Mouse (Mus musculus) heart, embryonic 10.5 days (tissue): Measurements from ENCODE around the gene Elf5. TPM values are rescaled to one million over a fixed set of nuclear protein-coding genes. Genes with fewer than 3 reads are reported as not detected.

Experiments
- DNase-seq: peaks from one replicate; pipeline ENCODE4 v3.0.0-alpha.2; 2017; ENCODE audit warnings: low spot score
- H3K27ac ChIP-seq: fragments of 300-500 bp; sonication (generic); 2 replicates; pipeline ENCODE4 v1.5.1; 2016; ENCODE audit warnings: mild to moderate bottlenecking
- H3K27me3 ChIP-seq: fragments of 300-500 bp; sonication (generic); 2 replicates; pipeline ENCODE4 v1.6.1; 2016; ENCODE audit warnings: mild to moderate bottlenecking; ENCODE audit not compliant: poor library complexity, insufficient read depth, severe bottlenecking
- H3K36me3 ChIP-seq: fragments of 300-500 bp; sonication (generic); 2 replicates; pipeline ENCODE4 v1.6.1; 2016; ENCODE audit warnings: mild to moderate bottlenecking, moderate library complexity
- H3K4me1 ChIP-seq: fragments of 300-500 bp; sonication (generic); 2 replicates; pipeline ENCODE4 v1.6.1; 2016; ENCODE audit warnings: mild to moderate bottlenecking
- H3K4me3 ChIP-seq: fragments of 300-500 bp; sonication (generic); 2 replicates; pipeline ENCODE4 v1.5.1; 2016; ENCODE audit warnings: mild to moderate bottlenecking, moderate library complexity
- H3K9me3 ChIP-seq: fragments of 300-500 bp; sonication (generic); 2 replicates; pipeline ENCODE4 v1.6.1; 2016; ENCODE audit warnings: mild to moderate bottlenecking, moderate library complexity
- WGBS: fragments of 180-500 bp; shearing (Covaris S2); methylation state at CpG from one replicate; pipeline ENCODE4 v1.1.7; 2016; 5-methylcytosine and 5-hydroxymethylcytosine counted together
- polyA plus RNA-seq: library from polyadenylated mRNA; unstranded; fragments of >200 nt; fragmentation: Nextera tagmentation; extraction: Ambion mirVana; gene quantifications from 2 replicates; pipeline ENCODE4 v1.2.1, GENCODE M21; 2016

The Elf5 gene
- polyA plus RNA-seq, 1 experiment from 2014 or later: not detected

DNA sequence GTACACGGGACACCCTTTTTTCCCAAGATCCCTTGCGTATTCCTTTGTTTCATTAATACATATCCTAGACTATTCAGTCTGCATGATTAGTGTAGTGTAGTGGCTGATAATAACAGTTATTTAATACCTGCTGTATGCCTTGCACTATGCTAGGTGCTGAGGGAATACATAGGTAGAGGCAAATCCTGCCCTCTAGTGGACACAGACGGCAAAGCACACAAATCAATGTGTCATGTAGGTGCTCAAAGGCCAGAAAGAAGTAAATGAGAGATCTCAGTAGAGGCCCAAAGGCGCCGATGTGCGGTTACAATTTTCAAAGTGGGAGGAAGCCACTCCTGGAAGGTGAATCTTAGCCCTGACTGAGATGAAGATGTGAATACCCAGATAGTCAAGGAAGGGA lies 34.3 kb downstream of the Elf5 start:
- H3K4me3 ChIP-seq: no peak overlapping the region
- WGBS: 55% methylated on average over 6 of the region's 6 CpGs
- no peak for DNase-seq

DNA sequence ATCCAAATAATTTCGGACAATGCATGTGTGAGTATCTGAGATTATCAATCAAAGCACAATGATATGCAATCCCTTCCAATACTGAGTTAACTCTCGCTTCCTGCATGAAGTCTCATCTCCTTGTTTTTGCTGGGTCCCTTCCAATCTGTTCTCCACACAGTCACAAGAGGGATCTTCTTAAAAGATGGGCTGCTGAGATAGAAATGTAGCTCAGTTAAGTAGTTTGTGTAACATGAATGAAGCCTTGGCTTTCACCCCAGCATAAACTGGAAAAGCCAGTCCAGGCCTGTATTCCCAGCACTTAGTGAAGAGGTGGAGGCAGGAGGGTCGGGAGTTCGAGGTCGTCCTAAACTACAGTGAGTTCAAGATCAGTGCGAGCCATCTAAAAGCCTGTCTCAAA lies 34.8 kb downstream of the Elf5 start:
- Histone ChIP-seq H3K4me1 (peaks cover 20% of the 10 kb centered on the region), H3K27ac (no peak overlapping the region), H3K4me3 (no peak overlapping the region), H3K36me3 (no peaks in the 10 kb centered on the region), H3K9me3 (no peaks in the 10 kb centered on the region), H3K27me3 (peaks cover 10% of the 10 kb centered on the region; the same call in 1 of the 2 replicates)
- 82% methylated on average over 6 of the region's 6 CpGs for WGBS
- no peak for DNase-seq

More for the DNA sequence above, 34.3 kb downstream of the Elf5 start:
- H3K9me3 ChIP-seq: no peaks in the 10 kb centered on the region
- H3K27me3 ChIP-seq: peaks cover 10% of the 10 kb centered on the region; the same call in 1 of the 2 replicates
- peaks cover 20% of the 10 kb centered on the region for H3K4me1 ChIP-seq
- H3K36me3 ChIP-seq: no peaks in the 10 kb centered on the region
- H3K27ac ChIP-seq: no peak overlapping the region

DNA sequence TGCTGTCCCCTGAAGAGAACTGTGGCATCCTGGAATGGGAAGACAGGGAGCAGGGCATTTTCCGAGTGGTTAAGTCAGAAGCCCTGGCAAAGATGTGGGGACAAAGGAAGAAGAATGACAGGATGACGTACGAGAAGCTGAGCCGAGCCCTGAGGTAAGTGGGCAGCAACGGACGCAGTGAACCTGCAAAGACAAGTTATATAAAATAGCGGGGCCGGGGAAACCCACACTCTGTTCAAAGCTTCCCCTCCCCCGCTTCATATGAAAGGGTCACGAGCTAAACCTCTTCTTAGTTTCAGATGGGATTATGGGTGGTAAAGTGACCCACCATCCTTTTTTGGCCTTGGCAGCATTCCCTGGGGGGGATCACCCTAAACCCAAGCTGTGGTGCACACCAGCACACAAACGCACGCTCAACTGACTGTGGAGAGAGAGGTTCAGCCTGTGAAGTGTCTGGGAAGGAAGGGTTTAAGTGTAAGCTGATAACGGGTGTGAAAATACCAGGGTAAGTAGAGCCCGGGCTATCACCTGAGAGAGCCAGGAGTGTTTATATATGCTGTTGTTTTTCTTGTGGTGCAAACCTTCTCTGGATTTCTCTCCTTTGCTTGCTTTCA lies 37.6 kb downstream of the Elf5 start:
- H3K4me1 ChIP-seq: peaks cover 20% of the 10 kb centered on the region
- 44% methylated on average over 14 of the region's 14 CpGs for WGBS
- H3K4me3 ChIP-seq: no peak overlapping the region
- H3K27me3 ChIP-seq: peaks cover 10% of the 10 kb centered on the region; the same call in 1 of the 2 replicates
- no peak overlapping the region for H3K27ac ChIP-seq
- DNase-seq: no peak
- H3K36me3 ChIP-seq: peaks cover 18% of the 10 kb centered on the region; the same call in 1 of the 2 replicates
- H3K9me3 ChIP-seq: no peaks in the 10 kb centered on the region

DNA sequence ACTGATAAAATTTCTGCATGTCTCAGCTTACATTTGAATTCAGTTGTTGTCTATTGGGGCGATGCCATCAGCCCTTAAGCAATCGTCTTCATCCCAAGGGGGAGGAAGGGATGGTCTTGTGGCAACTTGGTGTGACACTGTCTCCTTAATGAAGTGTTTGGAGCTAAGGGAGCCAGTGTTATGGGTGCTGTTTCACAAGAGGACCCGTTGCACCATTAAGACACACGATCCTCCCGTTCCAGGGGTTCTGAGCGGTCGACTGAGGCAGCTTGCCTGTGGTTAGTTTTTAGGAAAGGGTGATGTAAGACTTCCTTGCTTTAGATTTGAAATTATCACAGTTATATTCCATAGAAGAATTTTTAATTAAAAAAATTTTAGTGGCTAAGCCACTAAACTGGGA lies 38.3 kb downstream of the Elf5 start:
- Histone ChIP-seq H3K27ac (no peak overlapping the region), H3K4me1 (peaks cover 16% of the 10 kb centered on the region), H3K27me3 (peaks cover 10% of the 10 kb centered on the region; the same call in 1 of the 2 replicates), H3K9me3 (no peaks in the 10 kb centered on the region), H3K36me3 (peaks cover 26% of the 10 kb centered on the region), H3K4me3 (no peak overlapping the region)
- WGBS: 80% methylated on average over 7 of the region's 7 CpGs
- no peak for DNase-seq

DNA sequence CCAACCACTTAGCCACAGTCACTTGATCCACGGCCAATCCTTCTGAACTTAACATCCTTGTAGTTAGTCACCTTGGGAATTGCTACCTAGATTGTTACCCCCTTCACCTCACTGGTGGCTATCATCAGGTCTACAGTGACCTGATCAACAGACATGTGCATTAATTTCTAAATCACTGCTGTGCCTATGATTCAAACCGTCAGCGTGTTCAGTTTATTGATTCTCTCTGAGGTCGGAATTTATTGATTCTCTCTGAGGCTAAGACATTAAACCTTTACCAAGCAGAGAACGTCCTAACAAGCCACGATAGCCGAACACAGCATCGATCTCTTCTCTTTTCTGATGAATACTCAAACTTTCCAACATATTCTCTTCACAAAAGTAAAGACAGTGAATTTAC lies 38.8 kb downstream of the Elf5 start:
- Histone ChIP-seq H3K4me3 (no peak overlapping the region), H3K27me3 (peaks cover 10% of the 10 kb centered on the region; the same call in 1 of the 2 replicates), H3K4me1 (peaks cover 14% of the 10 kb centered on the region), H3K36me3 (peaks cover 30% of the 10 kb centered on the region), H3K9me3 (no peaks in the 10 kb centered on the region), H3K27ac (no peak overlapping the region)
- WGBS: 89% methylated on average over 8 of the region's 8 CpGs
- no peak for DNase-seq

DNA sequence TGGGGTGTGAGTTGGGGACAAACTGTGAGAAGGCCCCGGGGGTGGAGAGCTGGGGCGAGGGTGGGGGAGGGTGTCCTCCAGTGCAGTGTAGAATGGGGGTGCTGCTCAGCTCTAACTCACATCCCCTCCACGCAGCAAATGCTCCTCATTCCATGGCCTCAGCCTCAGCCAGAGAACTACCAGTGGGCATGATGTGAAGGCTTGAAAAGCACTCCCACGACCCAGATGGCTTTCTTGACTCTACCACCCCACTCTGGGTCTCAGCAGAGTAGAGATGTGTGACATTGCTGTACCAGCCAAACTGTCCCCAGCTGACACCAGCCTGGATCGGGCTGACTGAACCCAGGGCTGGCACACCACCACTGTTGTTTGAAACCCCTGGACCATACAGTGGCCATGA lies 41.1 kb downstream of the Elf5 start:
- peaks cover 3% of the 10 kb centered on the region; the same call in 1 of the 2 replicates for H3K27me3 ChIP-seq
- WGBS: 83% methylated on average over 5 of the region's 5 CpGs
- H3K36me3 ChIP-seq: peaks cover 48% of the 10 kb centered on the region
- H3K4me1 ChIP-seq: peaks cover 14% of the 10 kb centered on the region
- no peak overlapping the region for H3K4me3 ChIP-seq
- no peaks in the 10 kb centered on the region for H3K9me3 ChIP-seq
- no peak for DNase-seq
- no peak overlapping the region for H3K27ac ChIP-seq

DNA sequence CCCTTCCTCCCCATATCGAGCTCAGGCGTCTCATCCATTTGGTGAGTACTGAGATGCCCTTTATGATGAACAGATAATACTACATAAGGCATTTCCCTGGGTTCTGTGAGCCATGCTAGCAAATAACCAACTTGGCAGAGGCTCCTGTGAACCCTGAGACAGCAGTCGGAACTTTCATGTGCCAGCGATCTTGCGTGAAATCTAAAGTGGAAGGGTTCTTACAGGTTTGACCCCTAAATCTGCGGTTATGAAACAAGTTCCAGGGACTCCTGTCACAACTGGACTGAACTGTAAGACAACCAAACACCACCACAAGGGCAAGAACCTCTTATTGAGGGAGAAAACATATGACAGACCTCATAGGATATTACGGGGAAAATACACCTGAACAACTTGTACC lies 44.3 kb downstream of the Elf5 start:
- WGBS: 95% methylated on average over 7 of the region's 7 CpGs

DNA sequence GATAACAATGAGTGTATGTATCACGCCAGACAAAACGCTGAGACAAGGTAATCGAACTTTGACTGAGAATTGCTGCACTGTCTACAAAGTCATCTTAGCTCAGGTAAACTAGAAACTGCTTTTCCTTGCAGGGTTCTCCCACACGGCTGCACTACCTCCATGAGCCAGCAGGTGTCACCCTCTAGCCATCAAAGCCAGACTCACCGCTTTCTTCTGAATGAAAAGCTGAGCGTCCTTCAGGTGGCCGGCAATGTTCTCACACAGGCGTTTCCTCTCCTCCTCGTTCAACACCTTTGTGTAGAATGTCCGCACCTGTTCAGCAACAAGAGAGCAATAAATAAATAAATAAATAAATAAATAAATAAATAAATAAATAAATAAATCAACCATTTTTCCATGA lies 45.2 kb downstream of the Elf5 start:
- H3K9me3 ChIP-seq: no peaks in the 10 kb centered on the region
- no peak overlapping the region for H3K27ac ChIP-seq
- H3K4me3 ChIP-seq: no peak overlapping the region
- peaks cover 3% of the 10 kb centered on the region; the same call in 1 of the 2 replicates for H3K4me1 ChIP-seq
- WGBS: 19% methylated on average over 10 of the region's 10 CpGs
- peak; percentile 90 for DNase-seq
- no peaks in the 10 kb centered on the region for H3K27me3 ChIP-seq
- peaks cover 87% of the 10 kb centered on the region for H3K36me3 ChIP-seq

More for the DNA sequence above, 44.3 kb downstream of the Elf5 start:
- no peak overlapping the region for H3K27ac ChIP-seq
- peaks cover 80% of the 10 kb centered on the region for H3K36me3 ChIP-seq
- no peak for DNase-seq
- no peaks in the 10 kb centered on the region for H3K9me3 ChIP-seq
- H3K4me3 ChIP-seq: no peak overlapping the region
- no peaks in the 10 kb centered on the region for H3K4me1 ChIP-seq
- no peaks in the 10 kb centered on the region for H3K27me3 ChIP-seq

DNA sequence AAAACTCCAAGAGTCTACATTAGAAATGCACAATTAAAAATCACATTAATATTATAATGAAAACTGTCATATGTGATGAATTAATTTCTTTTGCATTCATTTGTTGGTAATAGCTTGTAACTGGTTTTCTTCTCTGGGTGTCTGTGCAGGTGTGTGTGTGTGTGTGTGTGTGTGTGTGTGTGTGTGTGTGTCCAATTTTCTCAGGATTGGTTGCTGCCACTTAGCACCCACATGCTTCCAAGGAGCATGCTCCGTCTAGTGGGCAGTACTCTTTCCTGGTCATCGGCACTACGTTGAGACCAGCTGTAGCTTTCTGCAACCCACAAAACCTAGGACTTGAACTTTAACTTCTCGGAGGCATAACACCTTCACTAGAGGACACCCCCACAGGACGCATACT lies 45.6 kb downstream of the Elf5 start:
- Histone ChIP-seq H3K4me3 (no peak overlapping the region), H3K27me3 (no peaks in the 10 kb centered on the region), H3K36me3 (peaks cover 88% of the 10 kb centered on the region), H3K27ac (no peak overlapping the region), H3K4me1 (peaks cover 3% of the 10 kb centered on the region; the same call in 1 of the 2 replicates), H3K9me3 (no peaks in the 10 kb centered on the region)
- no peak for DNase-seq
- 92% methylated on average over 5 of the region's 5 CpGs for WGBS

DNA sequence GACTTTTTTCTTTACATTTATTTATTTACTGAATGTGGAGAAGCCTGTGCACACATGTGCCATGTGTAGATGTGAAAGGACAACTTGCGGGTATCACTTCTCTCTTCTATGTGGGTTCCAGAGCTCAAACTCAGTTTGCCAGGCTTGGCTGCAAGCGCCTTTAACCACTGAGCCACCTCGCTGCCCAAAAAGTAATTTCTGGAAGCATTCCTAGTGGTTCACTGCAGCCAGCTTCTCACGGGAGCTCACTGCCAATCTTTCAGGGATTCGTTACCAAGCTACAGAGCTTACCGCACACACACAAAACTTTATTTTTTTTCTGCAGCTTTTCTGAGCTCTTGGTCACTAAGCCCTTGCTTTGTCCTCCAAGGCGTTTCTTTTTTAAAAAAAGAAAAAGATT lies 46.1 kb downstream of the Elf5 start:
- Histone ChIP-seq H3K27me3 (no peaks in the 10 kb centered on the region), H3K36me3 (peaks cover 90% of the 10 kb centered on the region), H3K27ac (no peak overlapping the region), H3K9me3 (no peaks in the 10 kb centered on the region), H3K4me3 (no peak overlapping the region), H3K4me1 (peaks cover 3% of the 10 kb centered on the region; the same call in 1 of the 2 replicates)
- no peak for DNase-seq
- WGBS: 94% methylated on average over 7 of the region's 7 CpGs

DNA sequence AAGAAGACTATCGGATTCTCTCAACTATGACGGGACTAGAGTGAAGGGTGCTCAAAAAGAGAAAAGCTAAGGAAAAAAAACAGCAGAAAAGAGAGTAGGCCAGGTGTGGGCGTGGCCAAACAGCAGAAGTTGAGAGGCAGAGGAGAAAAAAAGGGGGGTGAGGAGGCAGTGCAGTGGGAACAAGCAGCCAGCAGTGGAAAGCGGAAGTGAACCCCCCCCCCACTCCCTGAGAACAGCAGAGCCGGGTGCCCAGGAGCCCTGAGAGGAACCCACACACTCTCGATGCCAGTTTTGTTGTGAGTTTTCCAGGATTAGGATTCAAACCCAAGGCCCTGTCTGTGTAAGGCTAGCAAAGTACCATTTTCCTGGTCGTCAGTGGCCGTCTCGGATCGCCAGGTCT lies 47.6 kb downstream of the Elf5 start:
- peaks cover 91% of the 10 kb centered on the region for H3K36me3 ChIP-seq

DNA sequence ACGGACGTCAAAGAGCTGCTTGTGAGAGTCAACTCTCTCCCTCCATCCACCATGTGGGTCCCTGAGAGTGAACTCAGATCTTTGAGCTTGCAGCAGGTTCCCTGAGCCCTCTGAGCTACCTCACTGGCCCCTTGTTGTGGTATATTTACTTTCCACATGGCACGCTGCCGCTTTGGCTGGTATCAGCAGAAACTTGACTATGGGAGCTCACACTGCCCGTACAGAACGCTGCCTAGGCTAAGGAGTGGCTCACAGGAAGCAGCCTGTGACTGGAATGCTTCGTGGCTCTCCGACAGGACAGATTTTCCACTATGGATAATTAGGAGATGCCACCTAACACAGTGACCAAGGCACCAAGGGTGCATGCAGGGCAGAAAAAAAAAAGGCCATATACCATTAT lies 49.7 kb downstream of the Elf5 start:
- 72% methylated on average over 8 of the region's 8 CpGs for WGBS
- H3K4me1 ChIP-seq: peaks cover 3% of the 10 kb centered on the region; the same call in 1 of the 2 replicates
- H3K27ac ChIP-seq: peak overlapping the region; percentile 59; the same call in 1 of the 2 replicates
- no peaks in the 10 kb centered on the region for H3K9me3 ChIP-seq
- H3K4me3 ChIP-seq: no peak overlapping the region
- no peak for DNase-seq
- H3K27me3 ChIP-seq: no peaks in the 10 kb centered on the region
- H3K36me3 ChIP-seq: peaks cover 88% of the 10 kb centered on the region

More for the DNA sequence above, 47.6 kb downstream of the Elf5 start:
- H3K27ac ChIP-seq: no peak overlapping the region
- 93% methylated on average over 10 of the region's 10 CpGs for WGBS
- no peak for DNase-seq
- H3K4me3 ChIP-seq: no peak overlapping the region
- H3K27me3 ChIP-seq: no peaks in the 10 kb centered on the region
- H3K9me3 ChIP-seq: no peaks in the 10 kb centered on the region
- H3K4me1 ChIP-seq: peaks cover 3% of the 10 kb centered on the region; the same call in 1 of the 2 replicates

DNA sequence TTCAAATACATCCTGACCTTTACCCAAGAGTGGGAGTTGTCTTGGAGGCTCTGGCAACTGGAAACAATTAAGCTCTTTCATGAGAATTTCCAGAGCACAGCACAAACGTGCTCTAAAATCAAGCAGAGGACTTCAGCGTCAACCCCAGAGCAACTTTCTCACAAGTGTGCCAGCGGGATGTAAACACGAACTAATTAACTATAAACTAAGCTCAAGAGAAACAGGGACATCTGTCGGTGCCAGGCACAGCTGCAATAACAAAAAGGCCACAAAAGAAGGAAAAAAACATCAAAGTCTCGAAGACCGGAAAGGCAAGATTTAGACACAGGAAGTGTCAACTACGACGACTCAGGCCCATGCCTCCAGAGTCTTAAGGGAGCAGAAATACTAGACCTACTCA lies 50.3 kb downstream of the Elf5 start:
- DNase-seq: no peak
- 50% methylated on average over 9 of the region's 9 CpGs for WGBS
- 0 out of 2 replicates have a peak overlapping the region, but pooled peaks have one; percentile 59 for H3K27ac ChIP-seq
- H3K27me3 ChIP-seq: no peaks in the 10 kb centered on the region
- H3K4me3 ChIP-seq: no peak overlapping the region
- H3K36me3 ChIP-seq: peaks cover 90% of the 10 kb centered on the region
- H3K4me1 ChIP-seq: peaks cover 3% of the 10 kb centered on the region; the same call in 1 of the 2 replicates
- H3K9me3 ChIP-seq: no peaks in the 10 kb centered on the region
